Mouse (Mus musculus): ENCODE measurements around the gene Olfr331.
"Not testable (repeated sequence)": the region's sequence is repeated elsewhere in the genome, so short reads cannot be mapped to it uniquely, and the experiment has no call there.

Olfr331 gene

GRCm38 (mm10) chr11:58502472-58502871, at the start of gene Olfr331:
TSS of gene Olfr331 (minus strand) at chr11:58502572.
- not testable (repeated sequence) for H3K4me1 ChIP-seq (replicated peaks; ENCODE audit: low read depth, low read length); H3K27me3 ChIP-seq (ENCODE audit: insufficient read depth, low read length); H3K9me3 ChIP-seq (ENCODE audit: low read length); H3K36me3 ChIP-seq (ENCODE audit: insufficient read depth, low read length); H3K4me3 ChIP-seq (replicated peaks; ENCODE audit: low read length)

- Histone ChIP-seq H3K27me3 (ENCODE audit: insufficient read depth, low read length) (no peaks in the 10 kb centered on the region), H3K9me3 (ENCODE audit: low read length) (no peaks in the 10 kb centered on the region), H3K36me3 (ENCODE audit: insufficient read depth, low read length) (no peaks in the 10 kb centered on the region), H3K4me3 (replicated peaks; ENCODE audit: low read length) (no peak within 1 kb of the TSS), H3K4me1 (replicated peaks; ENCODE audit: low read depth, low read length) (no peaks in the 10 kb centered on the region)
- TF ChIP-seq CTCF (conservative IDR thresholded peaks at IDR 0.05; ENCODE audit: low read length) (no peak), NANOG (IDR thresholded peaks at IDR 0.05; ENCODE audit: borderline replicate concordance, low read length) (no peak), POU5F1 (IDR thresholded peaks at IDR 0.05; ENCODE audit: borderline replicate concordance, low read length) (no peak)
Measured at GRCm38 (mm10) chr11:58546322-58546721, 44.0 kb upstream of the Olfr331 start, which contains the start of gene Olfr329-ps. TSS of gene Olfr329-ps (minus strand) at chr11:58546422.

DNA sequence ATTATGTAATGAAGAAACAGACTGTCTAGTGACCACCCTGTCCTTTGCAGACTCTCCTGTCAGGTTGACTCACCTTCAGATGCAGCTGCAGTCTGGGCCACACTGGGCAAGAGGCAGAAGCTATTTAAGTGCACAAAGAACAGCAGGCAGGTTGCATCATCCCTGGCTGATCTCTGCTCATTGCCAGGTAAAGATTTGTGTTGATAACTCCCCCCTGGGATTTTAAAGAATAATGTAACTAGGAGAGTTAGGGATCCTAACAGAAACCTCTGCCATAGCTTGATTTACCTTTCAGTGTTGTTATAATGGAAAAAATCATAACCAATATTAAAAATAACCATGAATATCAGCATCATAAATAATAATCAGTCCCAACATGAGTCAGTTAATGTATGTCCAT, 32.4 kb upstream of the Olfr331 start, which contains the start of gene Olfr330:
TSS of gene Olfr330 (minus strand) at position 101 of the 400 bp plus-strand sequence.
- H3K9me3 ChIP-seq (ENCODE audit: low read length); H3K4me3 ChIP-seq (replicated peaks; ENCODE audit: low read length); H3K36me3 ChIP-seq (ENCODE audit: insufficient read depth, low read length); H3K4me1 ChIP-seq (replicated peaks; ENCODE audit: low read depth, low read length); H3K27me3 ChIP-seq (ENCODE audit: insufficient read depth, low read length): not testable (repeated sequence)

GRCm38 (mm10) chr11:58519756-58520155, 17.4 kb upstream of the Olfr331 start:
- H3K36me3 ChIP-seq (ENCODE audit: insufficient read depth, low read length); H3K27me3 ChIP-seq (ENCODE audit: insufficient read depth, low read length); H3K4me3 ChIP-seq (replicated peaks; ENCODE audit: low read length); H3K4me1 ChIP-seq (replicated peaks; ENCODE audit: low read depth, low read length): not testable (repeated sequence)
- H3K9me3 ChIP-seq (ENCODE audit: low read length): peaks cover 19% of the 10 kb centered on the region

GRCm38 (mm10) chr11:58518916-58519315, 16.5 kb upstream of the Olfr331 start:
- H3K4me1 ChIP-seq (replicated peaks; ENCODE audit: low read depth, low read length); H3K4me3 ChIP-seq (replicated peaks; ENCODE audit: low read length); H3K36me3 ChIP-seq (ENCODE audit: insufficient read depth, low read length); H3K27me3 ChIP-seq (ENCODE audit: insufficient read depth, low read length): not testable (repeated sequence)
- H3K9me3 ChIP-seq (ENCODE audit: low read length): peaks cover 19% of the 10 kb centered on the region

- not testable (repeated sequence) for H3K36me3 ChIP-seq (ENCODE audit: insufficient read depth, low read length); H3K9me3 ChIP-seq (ENCODE audit: low read length); H3K27me3 ChIP-seq (ENCODE audit: insufficient read depth, low read length); H3K4me1 ChIP-seq (replicated peaks; ENCODE audit: low read depth, low read length)
- 0 out of 2 replicates have a peak overlapping the region, but pooled peaks have one; percentile 13 for H3K4me3 ChIP-seq (replicated peaks; ENCODE audit: low read length)
Measured at GRCm38 (mm10) chr11:58509058-58509457, 6.7 kb upstream of the Olfr331 start.

DNA sequence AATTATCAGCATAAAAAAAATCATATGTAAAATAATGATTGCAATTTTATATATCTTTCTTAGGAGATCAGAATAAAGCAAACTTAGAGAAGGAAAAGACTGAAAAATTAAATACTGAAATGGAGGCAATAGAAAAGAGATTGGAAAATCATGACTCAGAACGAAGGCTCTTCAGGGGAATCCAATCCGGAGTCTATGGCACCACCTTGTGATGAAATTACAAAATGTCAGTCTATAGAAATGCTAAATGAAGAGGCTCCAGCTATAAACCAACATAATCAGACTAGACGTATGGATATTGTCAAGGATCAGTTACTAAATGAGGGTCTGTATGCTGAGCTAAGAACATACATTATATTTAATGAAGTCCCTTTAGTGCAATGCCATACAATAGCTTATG, 3.1 kb downstream of the Olfr331 start:
- Histone ChIP-seq H3K27me3 (ENCODE audit: insufficient read depth, low read length) (no peaks in the 10 kb centered on the region), H3K4me3 (replicated peaks; ENCODE audit: low read length) (no peak overlapping the region), H3K9me3 (ENCODE audit: low read length) (peaks cover 4% of the 10 kb centered on the region; the same call in 1 of the 2 replicates), H3K36me3 (ENCODE audit: insufficient read depth, low read length) (no peaks in the 10 kb centered on the region), H3K4me1 (replicated peaks; ENCODE audit: low read depth, low read length) (no peaks in the 10 kb centered on the region)
- TF ChIP-seq NANOG (IDR thresholded peaks at IDR 0.05; ENCODE audit: borderline replicate concordance, low read length): no peak
- no peak for TF ChIP-seq CTCF (conservative IDR thresholded peaks at IDR 0.05; ENCODE audit: low read length)
- TF ChIP-seq POU5F1 (IDR thresholded peaks at IDR 0.05; ENCODE audit: borderline replicate concordance, low read length): no peak

- H3K36me3 ChIP-seq (ENCODE audit: insufficient read depth, low read length): no peaks in the 10 kb centered on the region
- no peaks in the 10 kb centered on the region for H3K4me1 ChIP-seq (replicated peaks; ENCODE audit: low read depth, low read length)
- no peaks in the 10 kb centered on the region for H3K27me3 ChIP-seq (ENCODE audit: insufficient read depth, low read length)
- TF ChIP-seq NANOG (IDR thresholded peaks at IDR 0.05; ENCODE audit: borderline replicate concordance, low read length) (no peak), POU5F1 (IDR thresholded peaks at IDR 0.05; ENCODE audit: borderline replicate concordance, low read length) (no peak)
- no peak overlapping the region for H3K4me3 ChIP-seq (replicated peaks; ENCODE audit: low read length)
- peaks cover 4% of the 10 kb centered on the region; the same call in 1 of the 2 replicates for H3K9me3 ChIP-seq (ENCODE audit: low read length)
Measured at GRCm38 (mm10) chr11:58498761-58499160, 3.6 kb downstream of the Olfr331 start.

GRCm38 (mm10) chr11:58492455-58492854, 9.9 kb downstream of the Olfr331 start, which contains the start of gene Olfr332:
TSS of gene Olfr332 (minus strand) at chr11:58492555.
- TF ChIP-seq NANOG (IDR thresholded peaks at IDR 0.05; ENCODE audit: borderline replicate concordance, low read length) (no peak), POU5F1 (IDR thresholded peaks at IDR 0.05; ENCODE audit: borderline replicate concordance, low read length) (no peak), CTCF (conservative IDR thresholded peaks at IDR 0.05; ENCODE audit: low read length) (no peak)
- Histone ChIP-seq H3K27me3 (ENCODE audit: insufficient read depth, low read length) (no peaks in the 10 kb centered on the region), H3K36me3 (ENCODE audit: insufficient read depth, low read length) (no peaks in the 10 kb centered on the region), H3K4me3 (replicated peaks; ENCODE audit: low read length) (no peak within 1 kb of the TSS), H3K4me1 (replicated peaks; ENCODE audit: low read depth, low read length) (no peaks in the 10 kb centered on the region), H3K9me3 (ENCODE audit: low read length) (no peaks in the 10 kb centered on the region)

- H3K4me1 ChIP-seq (replicated peaks; ENCODE audit: low read depth, low read length): no peaks in the 10 kb centered on the region
- peaks cover 6% of the 10 kb centered on the region for H3K27me3 ChIP-seq (ENCODE audit: insufficient read depth, low read length)
- H3K36me3 ChIP-seq (ENCODE audit: insufficient read depth, low read length): no peaks in the 10 kb centered on the region
- TF ChIP-seq NANOG (IDR thresholded peaks at IDR 0.05; ENCODE audit: borderline replicate concordance, low read length) (no peak), POU5F1 (IDR thresholded peaks at IDR 0.05; ENCODE audit: borderline replicate concordance, low read length) (no peak), CTCF (conservative IDR thresholded peaks at IDR 0.05; ENCODE audit: low read length) (no peak)
- H3K9me3 ChIP-seq (ENCODE audit: low read length): peaks cover 3% of the 10 kb centered on the region; the same call in 1 of the 2 replicates
- H3K4me3 ChIP-seq (replicated peaks; ENCODE audit: low read length): no peak within 1 kb of the TSS
Measured at GRCm38 (mm10) chr11:58462170-58462569, 40.2 kb downstream of the Olfr331 start, which contains the start of gene Olfr30. TSS of gene Olfr30 (minus strand) at chr11:58462270.

All from E14TG2a.4 (cell line).